Mouse (Mus musculus) heart, postnatal 0 days (tissue): ENCODE data around the gene Ndufb7.

ENCODE experiments used
- CTCF ChIP-seq: IDR thresholded peaks from 2 replicates; pipeline ENCODE4 v1.5.1; 2016; ENCODE audit warnings: antibody characterized with exemption, control low read depth, low read depth
- EP300 ChIP-seq: IDR thresholded peaks from 2 replicates; pipeline ENCODE4 v1.6.1; 2016; ENCODE audit warnings: antibody characterized with exemption, low read depth

- TF ChIP-seq CTCF = no peak
- no peak for TF ChIP-seq EP300
Measured at GRCm38 (mm10) chr8:83583236-83583635, 16.8 kb downstream of the Ndufb7 start.
